Mouse (Mus musculus): ENCODE measurements at regions not wholly inside any gene's neighbourhood (a gene's known extent, or its start where the extent isn't known, plus 50 kb on each side); places are given as distances from the start of the nearest gene placed in this dataset.

GRCm38 (mm10) chr2:51219714-51220113, 70.8 kb upstream of the Rnd3 start:
- TF ChIP-seq MAX (IDR thresholded peaks at IDR 0.05) (no peak), CTCF (IDR thresholded peaks at IDR 0.05; ENCODE audit: control insufficient read depth, insufficient read depth, insufficient read length) (no peak), MYOG (IDR thresholded peaks at IDR 0.05; ENCODE audit: control insufficient read depth, extremely low read depth, insufficient read length) (no peak), USF1 (IDR thresholded peaks at IDR 0.05; ENCODE audit: low read depth) (no peak), MYOD1 (IDR thresholded peaks at IDR 0.05; ENCODE audit: control insufficient read depth, insufficient read length, low read depth) (no peak)

Data from C2C12 (cell line).